Mouse (Mus musculus): ENCODE results near the gene Pde1c.

GRCm38 (mm10) chr6:56191426-56192140, 377.3 kb downstream of the Pde1c start:
- TF ChIP-seq CTCF (IDR thresholded peaks at IDR 0.05; ENCODE audit: borderline replicate concordance, insufficient read depth, low read length), result no peak
- no peak for TF ChIP-seq POLR2A (IDR thresholded peaks at IDR 0.05; ENCODE audit: low read depth, low read length)

Measured in embryonic fibroblast, embryonic 13.5 days (primary cell).